Mouse (Mus musculus) liver, postnatal 0 days (tissue): ENCODE measurements around the gene Sprr2j-ps.

Source experiments
- CTCF ChIP-seq: sonication (generic); IDR thresholded peaks from 2 replicates; pipeline ENCODE4 v1.5.1; 2016; ENCODE audit warnings: antibody characterized with exemption, low read depth
- EP300 ChIP-seq: IDR thresholded peaks from 2 replicates; pipeline ENCODE4 v1.6.1; 2016; ENCODE audit warnings: antibody characterized with exemption, low read depth, mild to moderate bottlenecking

- no peak for TF ChIP-seq CTCF
- no peak for TF ChIP-seq EP300
These were observed 11.4 kb downstream of the Sprr2j-ps start, which contains the start of gene Gm9774 for GRCm38 (mm10) chr3:92429323-92429722.
